Mouse (Mus musculus) layer of hippocampus, adult 9-10 months (tissue): Measurements from ENCODE around the gene Ago1.

Source experiments
- DNase-seq: peaks from one replicate; pipeline ENCODE4 v3.0.0; 2022; ENCODE audit warnings: low spot score

Ago1 gene

DNA sequence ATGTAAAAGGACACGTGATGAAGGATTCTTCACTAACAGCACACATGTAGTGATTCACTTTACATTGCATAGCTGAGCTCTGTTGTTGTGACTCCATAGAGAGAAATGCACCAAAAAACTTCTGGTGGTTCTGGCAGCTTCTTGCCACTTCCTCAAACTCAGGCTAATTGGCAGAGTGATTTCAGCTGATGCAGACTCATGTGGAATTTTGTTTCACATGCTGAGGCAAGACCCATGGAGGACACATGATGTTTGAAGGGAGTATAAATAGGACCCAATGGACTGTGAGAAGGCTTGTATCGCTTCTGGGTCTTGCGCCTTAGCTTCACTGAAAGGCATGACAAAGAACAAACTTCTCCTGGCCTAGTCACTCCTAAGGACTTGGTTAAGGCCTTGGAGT is 55.9 kb downstream of the Ago1 start:
- no peak for DNase-seq
